Comparison of ENCODE assay signal across 8 mouse cellular contexts in the genomic region with DNA sequence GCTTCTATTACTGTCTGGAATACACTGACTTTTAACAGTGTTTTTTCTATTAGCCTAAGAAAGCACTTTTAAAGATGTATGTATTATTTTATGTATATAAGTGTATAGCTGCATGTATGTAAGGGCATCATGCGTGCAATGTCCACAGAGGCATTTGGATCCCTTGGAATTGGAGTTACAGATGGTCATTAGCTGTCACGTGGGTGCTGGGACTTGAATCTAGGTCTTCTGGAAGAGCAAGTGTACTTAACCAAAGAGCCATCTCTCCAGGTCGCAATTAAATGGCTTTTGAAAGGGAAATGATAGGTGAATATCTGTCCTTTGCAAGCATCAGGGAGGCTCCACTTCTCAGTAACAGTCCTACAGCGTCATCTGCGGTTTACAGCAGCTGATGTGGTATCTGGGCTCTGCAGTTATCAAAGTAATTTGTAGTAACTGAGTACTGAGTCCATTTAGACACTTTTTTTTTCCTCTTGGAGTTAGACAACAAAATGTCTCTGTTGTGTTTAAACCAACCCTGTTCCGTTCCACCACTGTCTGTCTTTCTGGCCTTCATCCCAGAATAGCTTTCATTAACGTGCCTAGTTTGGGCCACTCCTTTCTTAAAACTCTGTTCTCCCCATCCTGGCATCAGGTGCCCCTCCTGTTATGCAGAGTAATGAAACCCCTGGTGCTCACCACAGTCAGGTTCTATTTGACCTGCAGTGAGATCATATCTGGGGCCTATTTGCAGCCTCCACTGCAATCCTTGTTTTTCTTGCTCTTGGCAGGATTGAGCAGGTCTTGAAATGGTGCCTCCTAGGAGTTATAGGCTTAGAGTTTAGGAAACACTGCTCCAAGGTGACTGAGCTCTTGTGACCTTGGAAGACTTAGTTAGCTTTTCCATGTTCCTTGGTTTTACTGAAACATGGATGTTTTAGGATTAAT. TPM values are rescaled to one million over a fixed set of nuclear protein-coding genes. Genes with fewer than 3 reads are reported as not detected.
A peak's percentile ranks its signal among the peaks of the same experiment; 100 is the strongest.
DNase-seq lines count a peak whose midpoint lies in the region; ATAC-seq and TF ChIP-seq lines count a peak whose summit lies in the region.

No protein-coding gene starts in this region.

- no peaks in the 10 kb centered on the region for H3K9me3 ChIP-seq in forebrain, embryonic 10.5 days
- no peaks in the 10 kb centered on the region for H3K9me3 ChIP-seq in forebrain, embryonic 11.5 days (ENCODE audit: control insufficient read depth, low read length)
- no peaks in the 10 kb centered on the region for H3K9me3 ChIP-seq in MEL (replicated peaks; ENCODE audit: insufficient read depth, low read length)
- H3K9me3 ChIP-seq in hindbrain, embryonic 15.5 days: no peaks in the 10 kb centered on the region

- H3K36me3 ChIP-seq in forebrain, embryonic 10.5 days (replicated peaks): peaks cover 15% of the 10 kb centered on the region
- no peaks in the 10 kb centered on the region; the same call in 1 of the 2 replicates for H3K36me3 ChIP-seq in forebrain, embryonic 11.5 days (ENCODE audit: control insufficient read depth, insufficient read depth, low read length)
- H3K36me3 ChIP-seq in MEL (ENCODE audit: control insufficient read depth in 1 of 2, insufficient read depth in 2 of 2, low read length in 2 of 2): peaks cover 4 to 20% of the 10 kb centered on the region in 2 experiments; a peak in 3 of 4 replicates
- H3K36me3 ChIP-seq in hindbrain, embryonic 15.5 days: peaks cover 6% of the 10 kb centered on the region
- peaks cover 18% of the 10 kb centered on the region; the same call in 1 of the 2 replicates for H3K36me3 ChIP-seq in macrophage (ENCODE audit: inconsistent target)

- H3K79me2 ChIP-seq in MEL (ENCODE audit: control insufficient read depth, insufficient read depth, low read length, poor library complexity) (peaks cover 34% of the 10 kb centered on the region), macrophage (ENCODE audit: inconsistent target) (peaks cover 66% of the 10 kb centered on the region)

- no peak for TF ChIP-seq POLR2A in MEL (IDR thresholded peaks at IDR 0.05; ENCODE audit: control insufficient read depth in 1 of 2, insufficient read depth in 1 of 2, low read depth in 1 of 2, low read length in 2 of 2, poor library complexity in 1 of 2)

- peaks cover 16% of the 10 kb centered on the region for H3K4me1 ChIP-seq in forebrain, embryonic 10.5 days
- H3K4me1 ChIP-seq in forebrain, embryonic 11.5 days (replicated peaks; ENCODE audit: control insufficient read depth, insufficient read depth, low read length): no peaks in the 10 kb centered on the region; the same call in 1 of the 2 replicates
- H3K4me1 ChIP-seq in MEL (ENCODE audit: control insufficient read depth in 1 of 2, insufficient read depth in 2 of 2, low read length in 2 of 2): peaks cover 9 to 32% of the 10 kb centered on the region in 2 experiments; a peak in 3 of 4 replicates
- peaks cover 30% of the 10 kb centered on the region for H3K4me1 ChIP-seq in hindbrain, embryonic 15.5 days (replicated peaks)

- H3K9ac ChIP-seq in forebrain, embryonic 11.5 days (ENCODE audit: low read length): no peak overlapping the region
- H3K9ac ChIP-seq in MEL (ENCODE audit: control insufficient read depth, low read depth, low read length, poor library complexity, severe bottlenecking): peak overlapping the region; percentile 43
- H3K9ac ChIP-seq in hindbrain, embryonic 15.5 days: no peak overlapping the region

- intact Hi-C loops in left cerebral cortex, postnatal 10 days (cut with DNase I): no loop called here
- intact Hi-C loops in gastrocnemius, postnatal 36 days (cut with DNase I): loop anchor here (5.0 kb wide), 2 partner anchors 34 to 209 kb away; no protein-coding TSS in a partner anchor

- 89% methylated on average over 7 of the region's 7 CpGs for WGBS in forebrain, embryonic 10.5 days
- WGBS in forebrain, embryonic 11.5 days: 92% methylated on average over 7 of the region's 7 CpGs
- WGBS in hindbrain, embryonic 15.5 days: 82% methylated on average over 7 of the region's 7 CpGs
- 82% methylated on average over 7 of the region's 7 CpGs for WGBS in macrophage (ENCODE audit: missing documents)

- no peak; a peak in 1 of 6 replicates for TF ChIP-seq CTCF in MEL (IDR thresholded peaks at IDR 0.05 in 2 of 3, conservative IDR thresholded peaks at IDR 0.05 in 1 of 3; ENCODE audit: control insufficient read depth in 1 of 3, insufficient read depth in 1 of 3, low read depth in 2 of 3, low read length in 3 of 3, poor library complexity in 1 of 3, severe bottlenecking in 1 of 3)

- peak overlapping the region; percentile 96; the same call in 1 of the 2 replicates for H3K4me3 ChIP-seq in forebrain, embryonic 10.5 days
- no peak overlapping the region for H3K4me3 ChIP-seq in forebrain, embryonic 11.5 days (ENCODE audit: low read depth, low read length)
- H3K4me3 ChIP-seq in MEL (ENCODE audit: control insufficient read depth in 1 of 2, insufficient read depth in 1 of 2, low read depth in 2 of 2, low read length in 2 of 2) (peak overlapping the region; percentile 19 to 35), macrophage (ENCODE audit: inconsistent target) (peak overlapping the region; percentile 97)
- peak overlapping the region; percentile 78 for H3K4me3 ChIP-seq in hindbrain, embryonic 15.5 days

- no peak overlapping the region for H3K4me2 ChIP-seq in forebrain, embryonic 11.5 days (ENCODE audit: low read depth, low read length, severe bottlenecking)
- H3K4me2 ChIP-seq in hindbrain, embryonic 15.5 days: peak overlapping the region; percentile 69

- TF ChIP-seq RAD21 in MEL (IDR thresholded peaks at IDR 0.05; ENCODE audit: low read depth, low read length): no peak; the same call in 1 of the 2 replicates

- ATAC-seq in forebrain, embryonic 11.5 days (replicated peaks; ENCODE audit: low FRiP score): no peak
- ATAC-seq in hindbrain, embryonic 15.5 days (ENCODE audit: low FRiP score, low read depth): no peak

- TF ChIP-seq EP300 in MEL (IDR thresholded peaks at IDR 0.05; ENCODE audit: low read depth in 1 of 2, low read length in 2 of 2): peak; percentile 91 to 93

- no peaks in the 10 kb centered on the region for H3K27me3 ChIP-seq in forebrain, embryonic 10.5 days (ENCODE audit: poor library complexity, severe bottlenecking)
- no peaks in the 10 kb centered on the region for H3K27me3 ChIP-seq in forebrain, embryonic 11.5 days (ENCODE audit: control insufficient read depth, insufficient read depth, low read length)
- H3K27me3 ChIP-seq in MEL (ENCODE audit: control insufficient read depth in 1 of 2, insufficient read depth in 2 of 2, low read length in 2 of 2): no peaks in the 10 kb centered on the region
- no peaks in the 10 kb centered on the region; the same call in 1 of the 2 replicates for H3K27me3 ChIP-seq in hindbrain, embryonic 15.5 days

- no peak for DNase-seq in forebrain, embryonic 10.5 days (ENCODE audit: extremely low spot score, low spot score)
- no peak for DNase-seq in forebrain, embryonic 11.5 days (ENCODE audit: low spot score)
- peak; percentile 89 for DNase-seq in MEL (ENCODE audit: low read depth, low spot score)
- DNase-seq in left cerebral cortex, postnatal 10 days (ENCODE audit: extremely low spot score in 1 of 2, low spot score in 2 of 2): no peak
- DNase-seq in gastrocnemius, postnatal 36 days: no peak
- no peak for DNase-seq in lung, postnatal 14 days

- no peak overlapping the region for H3K27ac ChIP-seq in forebrain, embryonic 10.5 days
- no peak overlapping the region for H3K27ac ChIP-seq in forebrain, embryonic 11.5 days (ENCODE audit: low read depth, low read length)
- H3K27ac ChIP-seq in MEL (ENCODE audit: control insufficient read depth, low read depth, low read length): peak overlapping the region; percentile 97
- no peak overlapping the region for H3K27ac ChIP-seq in hindbrain, embryonic 15.5 days (replicated peaks)
- H3K27ac ChIP-seq in macrophage: peak overlapping the region; percentile 91

TF ChIP-seq in MEL, 35 proteins besides CTCF, POLR2A, EP300 and RAD21 (continues in another document):
- TF ChIP-seq MEF2A (IDR thresholded peaks at IDR 0.05; ENCODE audit: extremely low read depth, insufficient replicate concordance, low read depth, low read length, poor library complexity, severe bottlenecking): no peak
- no peak for TF ChIP-seq ELF1 (IDR thresholded peaks at IDR 0.05; ENCODE audit: low read depth, low read length)
- no peak; the same call in 1 of the 2 replicates for TF ChIP-seq MAFK (IDR thresholded peaks at IDR 0.05; ENCODE audit: borderline replicate concordance, low read depth, low read length)
- no peak for TF ChIP-seq JUND (IDR thresholded peaks at IDR 0.05; ENCODE audit: low read depth, low read length)

RNA-seq across cellular contexts. Expression of gene Atp6v0e, which starts 14.9 kb away (rescaled TPM):
- 104 and 109 TPM in 2 replicates for polyA plus RNA-seq in forebrain, embryonic 10.5 days (2016; fragmentation: Nextera tagmentation; extraction: Ambion mirVana)
- polyA plus RNA-seq in forebrain, embryonic 11.5 days (2014; fragmentation: Nextera tagmentation; extraction: Ambion mirVana): 87.3 and 94.7 TPM in 2 replicates
- total RNA-seq in MEL (2012; rRNA removed): 163 and 173 TPM in 2 replicates
- polyA plus RNA-seq in MEL (2012; ENCODE audit: insufficient read depth in 1 of 2, insufficient read length in 2 of 2, low read depth in 1 of 2, low replicate concordance in 2 of 2, missing spikeins in 1 of 2) (100 to 1,000 TPM in 1 of 2 experiments, not detected in 1; 200 TPM), macrophage (2018) (212 to 399 TPM (median 392 TPM) in 3 replicates)
- polyA plus RNA-seq in hindbrain, embryonic 15.5 days (2015; fragmentation: Nextera tagmentation; extraction: Ambion mirVana): 95.2 and 104 TPM in 2 replicates
- total RNA-seq in macrophage (2018; cell fraction: chromatin; rRNA removed): 10 to 100 TPM; 28.0 to 82.0 (median 51.5) TPM
- total RNA-seq in macrophage (2018; cell fraction: cytosol; rRNA removed): 100 to 1,000 TPM; 291 to 368 (median 339) TPM
- 100 to 1,000 TPM in 15 of 26 experiments, 10 to 100 TPM in 11; 49.8 to 161 (median 106) TPM for total RNA-seq in macrophage (2018; cell fraction: nucleus; rRNA removed)
- 10 to 100 TPM; 31.3 to 34.7 TPM for total RNA-seq in left cerebral cortex, postnatal 10 days (2021)
- total RNA-seq in gastrocnemius, postnatal 36 days (2021): 10 to 100 TPM; 32.7 to 34.6 TPM

RNA-seq across cellular contexts. Expression of gene Crebrf, which starts 37.5 kb away (rescaled TPM):
- 1.7 and 2.5 TPM in 2 replicates for polyA plus RNA-seq in forebrain, embryonic 10.5 days (2016; fragmentation: Nextera tagmentation; extraction: Ambion mirVana)
- polyA plus RNA-seq in forebrain, embryonic 11.5 days (2014; fragmentation: Nextera tagmentation; extraction: Ambion mirVana): 2.8 TPM in 2 replicates
- total RNA-seq in MEL (2012; rRNA removed): 2.9 and 3.8 TPM in 2 replicates
- polyA plus RNA-seq in MEL (2012; ENCODE audit: insufficient read depth in 1 of 2, insufficient read length in 2 of 2, low read depth in 1 of 2, low replicate concordance in 2 of 2, missing spikeins in 1 of 2) (1 to 10 TPM in 1 of 2 experiments, not detected in 1; 1.3 TPM), macrophage (2018) (4.2 to 20.5 TPM (median 12.8 TPM) in 3 replicates)
- polyA plus RNA-seq in hindbrain, embryonic 15.5 days (2015; fragmentation: Nextera tagmentation; extraction: Ambion mirVana): 11.5 and 12.4 TPM in 2 replicates
- total RNA-seq in macrophage (2018; cell fraction: chromatin; rRNA removed): 100 to 1,000 TPM in 7 of 26 experiments, 10 to 100 TPM in 19; 16.6 to 189 (median 60.0) TPM
- 10 to 100 TPM; 14.8 to 59.3 (median 27.3) TPM for total RNA-seq in macrophage (2018; cell fraction: cytosol; rRNA removed)
- 10 to 100 TPM in 25 of 26 experiments, 1 to 10 TPM in 1; 9.3 to 91.5 (median 36.5) TPM for total RNA-seq in macrophage (2018; cell fraction: nucleus; rRNA removed)
- total RNA-seq in left cerebral cortex, postnatal 10 days (2021): 10 to 100 TPM; 26.4 to 30.1 TPM
- 10 to 100 TPM; 20.9 to 34.0 TPM for total RNA-seq in gastrocnemius, postnatal 36 days (2021)

Comparison
In these comparisons a context has a peak if more than half of its experiments do, and no peak if none do; other contexts are left out.
1. H3K27ac ChIP-seq: peak in MEL (single experiment) and macrophage (single experiment); none in forebrain, embryonic 10.5 days (single experiment), forebrain, embryonic 11.5 days (single experiment) and hindbrain, embryonic 15.5 days (single experiment).